ENCODE assay signal across 26 mouse cellular contexts in genomic region chr12:75258101-75258500, GRCm38 (mm10). TPM values are rescaled to one million over a fixed set of nuclear protein-coding genes. Genes with fewer than 3 reads are reported as not detected.
DNase-seq lines count a peak whose midpoint lies in the region; ATAC-seq lines count a peak whose summit lies in the region.
"Had no signal": no experiment of that assay in that cellular context is flagged by ENCODE, and none has a peak within 500 bp of the region (broad histone marks: within the 10 kb centered on the region; RNA-seq: fewer than 3 reads in every experiment).

No protein-coding gene starts in this region.

- no peaks in the 10 kb centered on the region for H3K36me3 ChIP-seq in kidney, embryonic 14.5 days (ENCODE audit: control insufficient read depth, insufficient read depth, low read length)
- H3K36me3 ChIP-seq: forebrain, embryonic 10.5 days; heart, embryonic 12.5 days; hindbrain, embryonic 12.5 days; intestine, embryonic 15.5 days; limb, embryonic 13.5 days; liver, embryonic 12.5 days; midbrain, embryonic 10.5 days; stomach, embryonic 15.5 days had no signal

- 78% methylated on average over 4 of the region's 4 CpGs for WGBS in kidney, embryonic 14.5 days

- H3K4me3 ChIP-seq in kidney, embryonic 14.5 days (ENCODE audit: low read length): no peak overlapping the region
- H3K4me3 ChIP-seq: forebrain, embryonic 10.5 days; heart, embryonic 12.5 days; hindbrain, embryonic 12.5 days; intestine, embryonic 15.5 days; layer of hippocampus, adult 2 months; limb, embryonic 13.5 days; liver, embryonic 12.5 days; midbrain, embryonic 10.5 days; stomach, embryonic 15.5 days had no signal

- DNase-seq in cerebellum, postnatal 10 days: peak; percentile 14 to 26
- no peak for DNase-seq in cerebellum, adult 8-10 months
- peak; percentile 15 for DNase-seq in kidney, adult 9 months
- DNase-seq in retina, postnatal 1 day: peak; percentile 46
- no peak for DNase-seq in retina, embryonic 14.5 days (ENCODE audit: low spot score)
- DNase-seq in adrenal gland, postnatal 4 days (ENCODE audit: low spot score in 2 of 2): no peak
- DNase-seq: adrenal gland, postnatal 10 days; cerebellum, adult 9-10 months; gastrocnemius, postnatal 25 days; heart, adult 18-20 months; heart, postnatal 10 days; layer of hippocampus, postnatal 36 days; lung, adult 18-20 months; lung, postnatal 10 days; thymus, postnatal 25 days had no signal

- ATAC-seq in kidney, embryonic 14.5 days (ENCODE audit: low FRiP score, low TSS enrichment): no peak
- ATAC-seq: intestine, embryonic 15.5 days; liver, embryonic 12.5 days had no signal

- no peak overlapping the region for H3K9ac ChIP-seq in kidney, embryonic 14.5 days (ENCODE audit: low read depth, low read length)
- H3K9ac ChIP-seq: heart, embryonic 12.5 days; hindbrain, embryonic 12.5 days; intestine, embryonic 15.5 days; limb, embryonic 13.5 days; liver, embryonic 12.5 days; stomach, embryonic 15.5 days had no signal

- no peak overlapping the region for H3K27ac ChIP-seq in kidney, embryonic 14.5 days (ENCODE audit: low read depth, low read length)
- H3K27ac ChIP-seq: forebrain, embryonic 10.5 days; hindbrain, embryonic 12.5 days; intestine, embryonic 15.5 days; layer of hippocampus, adult 2 months; limb, embryonic 13.5 days; liver, embryonic 12.5 days; midbrain, embryonic 10.5 days; stomach, embryonic 15.5 days had no signal

- no peaks in the 10 kb centered on the region for H3K27me3 ChIP-seq in kidney, embryonic 14.5 days (ENCODE audit: control insufficient read depth, insufficient read depth, low read length)
- H3K27me3 ChIP-seq: heart, embryonic 12.5 days; hindbrain, embryonic 12.5 days; intestine, embryonic 15.5 days; limb, embryonic 13.5 days; liver, embryonic 12.5 days; stomach, embryonic 15.5 days had no signal

- H3K4me2 ChIP-seq in kidney, embryonic 14.5 days (replicated peaks; ENCODE audit: low read depth, low read length): no peak overlapping the region
- H3K4me2 ChIP-seq: heart, embryonic 12.5 days; hindbrain, embryonic 12.5 days; intestine, embryonic 15.5 days; limb, embryonic 13.5 days; liver, embryonic 12.5 days; stomach, embryonic 15.5 days had no signal

- H3K9me3 ChIP-seq in kidney, embryonic 14.5 days (ENCODE audit: control insufficient read depth, low read length): no peaks in the 10 kb centered on the region
- H3K9me3 ChIP-seq: forebrain, embryonic 10.5 days; heart, embryonic 12.5 days; hindbrain, embryonic 12.5 days; intestine, embryonic 15.5 days; limb, embryonic 13.5 days; liver, embryonic 12.5 days; midbrain, embryonic 10.5 days; stomach, embryonic 15.5 days had no signal

- H3K4me1 ChIP-seq in kidney, embryonic 14.5 days (ENCODE audit: control insufficient read depth, insufficient read depth, low read length): no peaks in the 10 kb centered on the region
- H3K4me1 ChIP-seq: forebrain, embryonic 10.5 days; heart, embryonic 12.5 days; hindbrain, embryonic 12.5 days; intestine, embryonic 15.5 days; liver, embryonic 12.5 days; midbrain, embryonic 10.5 days; stomach, embryonic 15.5 days had no signal

RNA-seq across cellular contexts. Expression of gene Rhoj, which starts 50.0 kb away (rescaled TPM):
- 45.7 and 51.0 TPM in 2 replicates for polyA plus RNA-seq in kidney, embryonic 14.5 days (2014; fragmentation: Nextera tagmentation; extraction: Ambion mirVana)
- total RNA-seq in adrenal gland, postnatal 4 days (2021): 10 to 100 TPM; 25.5 to 29.3 TPM
- total RNA-seq: common myeloid progenitor, adult 5-6 weeks had no signal

Comparison
In these comparisons a context has a peak if more than half of its experiments do, and no peak if none do; other contexts are left out.
1. DNase-seq: peak in cerebellum, postnatal 10 days (2 of 2), kidney, adult 9 months (single experiment) and retina, postnatal 1 day (single experiment); none in cerebellum, adult 8-10 months (single experiment), retina, embryonic 14.5 days (single experiment) and adrenal gland, postnatal 4 days (0 of 2).